Mouse (Mus musculus) heart, embryonic 14.5 days (tissue): ENCODE measurements around the gene Ptges3. TPM values are rescaled to one million over a fixed set of nuclear protein-coding genes. Genes with fewer than 3 reads are reported as not detected.
A peak's percentile ranks its signal among the peaks of the same experiment; 100 is the strongest.
"Not testable (repeated sequence)": the region's sequence is repeated elsewhere in the genome, so short reads cannot be mapped to it uniquely, and the experiment has no call there.

ENCODE experiments used
- ATAC-seq: fragments of 200-750 bp; cut with Nextera tagmentation; 2 replicates; pipeline ENCODE4 v1.8.0; 2017; ENCODE audit warnings: low read depth, moderate TSS enrichment; ENCODE audit not compliant: insufficient number of reproducible peaks, insufficient read depth, low FRiP score
- H3K27ac ChIP-seq, 2 experiments: fragments of 200-500 bp in 1 of 2; fragments of 300-500 bp in 1 of 2; sonication (generic) in 1 of 2; replicated peaks in 1 of 2; 2 replicates each; pipeline ENCODE4 v1.5.1; 2012 to 2014; ENCODE audit warnings: low read depth in 2 of 2, low read length in 2 of 2, control low read depth in 1 of 2, mild to moderate bottlenecking in 1 of 2, mixed read lengths in 1 of 2; ENCODE audit not compliant: control insufficient read depth in 1 of 2, insufficient read depth in 1 of 2
- H3K27me3 ChIP-seq: fragments of 300-500 bp; sonication (generic); 2 replicates; pipeline ENCODE4 v1.6.1; 2014; ENCODE audit warnings: mild to moderate bottlenecking, low read length, control low read depth; ENCODE audit not compliant: control insufficient read depth, insufficient read depth
- H3K36me3 ChIP-seq: fragments of 300-500 bp; sonication (generic); 2 replicates; pipeline ENCODE4 v1.6.1; 2014; ENCODE audit warnings: mild to moderate bottlenecking, control low read depth, low read length, mixed read lengths; ENCODE audit not compliant: control insufficient read depth, insufficient read depth
- H3K4me1 ChIP-seq, 2 experiments: fragments of 200-500 bp in 1 of 2; fragments of 300-500 bp in 1 of 2; sonication (generic) in 1 of 2; 2 replicates each; pipeline ENCODE4 v1.6.1; 2012 to 2014; ENCODE audit warnings: low read length in 2 of 2, control low read depth in 1 of 2, mixed read lengths in 1 of 2; ENCODE audit not compliant: control insufficient read depth in 2 of 2, insufficient read depth in 2 of 2
- H3K4me2 ChIP-seq: fragments of 300-500 bp; sonication (generic); 2 replicates; pipeline ENCODE4 v1.6.1; 2014; ENCODE audit warnings: mild to moderate bottlenecking, low read length
- H3K4me3 ChIP-seq, 2 experiments: fragments of 200-500 bp in 1 of 2; fragments of 300-500 bp in 1 of 2; sonication (generic) in 1 of 2; 2 replicates each; pipeline ENCODE4 v1.5.1; 2012 to 2014; ENCODE audit warnings: low read length in 2 of 2, mild to moderate bottlenecking in 2 of 2, control low read depth in 1 of 2, low read depth in 1 of 2, moderate library complexity in 1 of 2; ENCODE audit not compliant: control insufficient read depth in 1 of 2, insufficient read depth in 1 of 2
- H3K9ac ChIP-seq: fragments of 300-500 bp; sonication (generic); 2 replicates; pipeline ENCODE4 v1.6.1; 2014; ENCODE audit warnings: mild to moderate bottlenecking, low read length
- H3K9me3 ChIP-seq: fragments of 300-500 bp; sonication (generic); 2 replicates; pipeline ENCODE4 v1.6.1; 2016; ENCODE audit warnings: low read length, control low read depth; ENCODE audit not compliant: control insufficient read depth
- WGBS: fragments of 180-500 bp; shearing (Covaris S2); extraction: QIAGEN DNeasy Blood & Tissue Kit; methylation state at CpG from one replicate; pipeline ENCODE4 v1.1.7; 2014; 5-methylcytosine and 5-hydroxymethylcytosine counted together
- polyA plus RNA-seq: library from polyadenylated mRNA; unstranded; fragments of >200 nt; fragmentation: Nextera tagmentation; extraction: Ambion mirVana; gene quantifications from 2 replicates; pipeline ENCODE4 v1.2.1, GENCODE M21; 2014

The Ptges3 gene
- polyA plus RNA-seq, 1 experiment from 2014 or later = 290 TPM

DNA sequence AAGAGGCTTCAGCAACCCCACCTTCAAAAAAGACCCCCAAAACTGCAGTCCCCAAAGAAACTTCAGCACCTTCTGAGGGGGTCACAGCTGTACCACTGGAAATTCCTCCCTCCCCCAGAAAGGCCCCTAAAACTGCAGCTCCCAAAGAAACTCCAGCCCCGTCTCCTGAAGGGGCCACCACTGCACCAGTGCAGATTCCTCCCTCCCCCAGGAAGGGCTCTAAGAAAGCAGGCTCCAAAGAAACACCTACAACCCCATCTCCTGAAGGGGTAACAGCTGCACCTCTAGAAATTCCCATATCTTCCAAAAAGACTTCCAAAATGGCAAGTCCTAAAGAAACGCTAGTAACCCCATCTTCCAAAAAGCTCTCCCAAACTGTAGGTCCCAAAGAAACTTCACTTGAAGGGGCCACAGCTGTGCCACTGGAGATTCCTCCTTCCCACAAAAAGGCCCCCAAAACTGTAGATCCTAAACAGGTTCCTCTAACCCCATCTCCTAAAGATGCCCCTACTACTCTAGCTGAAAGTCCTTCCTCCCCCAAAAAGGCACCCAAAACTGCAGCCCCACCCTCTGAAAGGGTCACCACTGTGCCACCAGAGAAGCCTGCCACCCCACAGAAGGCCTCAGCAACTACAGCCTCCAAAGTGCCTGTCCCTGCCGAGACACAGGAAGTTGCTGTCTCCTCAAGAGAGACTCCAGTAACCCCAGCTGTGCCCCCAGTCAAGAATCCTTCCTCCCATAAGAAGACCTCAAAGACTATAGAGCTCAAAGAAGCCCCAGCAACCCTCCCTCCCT is 15.5 kb upstream of the Ptges3 start:
- Histone ChIP-seq H3K36me3 (peaks cover 92% of the 10 kb centered on the region), H3K27ac (peak overlapping the region; percentile 59 to 60), H3K4me2 (peak overlapping the region; percentile 9; the same call in 1 of the 2 replicates), H3K9me3 (no peaks in the 10 kb centered on the region), H3K9ac (peak overlapping the region; percentile 55), H3K4me1 (peaks cover 21 to 68% of the 10 kb centered on the region in 2 experiments), H3K27me3 (no peaks in the 10 kb centered on the region), H3K4me3 (no peak overlapping the region)
- 35% methylated on average over 3 of the region's 3 CpGs for WGBS
- no peak for ATAC-seq

GRCm38 (mm10) chr10:128048157-128048556 is 10.6 kb upstream of the Ptges3 start:
- ATAC-seq = no peak

DNA sequence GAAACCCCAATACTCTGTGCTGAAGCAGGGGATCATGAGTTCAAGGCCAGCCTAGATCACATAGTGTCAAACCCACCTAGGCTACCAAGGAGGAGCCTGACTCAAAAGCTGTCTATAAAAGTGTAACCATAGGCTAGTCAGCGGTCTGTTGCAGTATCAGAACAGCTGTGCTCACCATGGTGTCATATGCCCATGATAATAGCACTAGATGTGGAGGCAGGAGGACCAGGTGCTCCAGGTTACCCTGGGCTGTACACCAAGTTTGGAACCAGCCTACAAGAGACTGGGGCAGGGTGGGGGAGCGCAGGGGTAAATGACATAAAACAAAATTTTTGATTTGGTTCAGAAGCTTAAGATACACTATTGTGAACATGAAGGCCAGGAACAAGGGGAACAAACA is 9.0 kb upstream of the Ptges3 start:
- Histone ChIP-seq H3K9ac (no peak overlapping the region), H3K4me3 (no peak overlapping the region), H3K27me3 (no peaks in the 10 kb centered on the region), H3K27ac (no peak overlapping the region), H3K4me2 (no peak overlapping the region), H3K9me3 (no peaks in the 10 kb centered on the region), H3K4me1 (peaks cover 0 to 5% of the 10 kb centered on the region in 2 experiments; a peak in 2 of 4 replicates), H3K36me3 (peaks cover 67% of the 10 kb centered on the region)
- 92% methylated on average over 2 of the region's 2 CpGs for WGBS
- ATAC-seq = no peak

More at GRCm38 (mm10) chr10:128048157-128048556, 10.6 kb upstream of the Ptges3 start:
- Histone ChIP-seq H3K36me3 (peaks cover 78% of the 10 kb centered on the region), H3K9ac (no peak overlapping the region), H3K9me3 (no peaks in the 10 kb centered on the region), H3K4me3 (no peak overlapping the region), H3K27me3 (no peaks in the 10 kb centered on the region), H3K27ac (no peak overlapping the region), H3K4me2 (no peak overlapping the region), H3K4me1 (peaks cover 11 to 21% of the 10 kb centered on the region in 2 experiments)
- WGBS = 95% methylated on average over 8 of the region's 8 CpGs

- Histone ChIP-seq H3K9ac (no peak overlapping the region), H3K4me1 (no peaks in the 10 kb centered on the region), H3K36me3 (peaks cover 61% of the 10 kb centered on the region), H3K27ac (no peak overlapping the region), H3K27me3 (no peaks in the 10 kb centered on the region), H3K9me3 (no peaks in the 10 kb centered on the region), H3K4me2 (no peak overlapping the region), H3K4me3 (no peak overlapping the region)
- ATAC-seq = no peak
- 80% methylated on average over 2 of the region's 2 CpGs for WGBS
Measured at GRCm38 (mm10) chr10:128050355-128050754, 8.4 kb upstream of the Ptges3 start.

DNA sequence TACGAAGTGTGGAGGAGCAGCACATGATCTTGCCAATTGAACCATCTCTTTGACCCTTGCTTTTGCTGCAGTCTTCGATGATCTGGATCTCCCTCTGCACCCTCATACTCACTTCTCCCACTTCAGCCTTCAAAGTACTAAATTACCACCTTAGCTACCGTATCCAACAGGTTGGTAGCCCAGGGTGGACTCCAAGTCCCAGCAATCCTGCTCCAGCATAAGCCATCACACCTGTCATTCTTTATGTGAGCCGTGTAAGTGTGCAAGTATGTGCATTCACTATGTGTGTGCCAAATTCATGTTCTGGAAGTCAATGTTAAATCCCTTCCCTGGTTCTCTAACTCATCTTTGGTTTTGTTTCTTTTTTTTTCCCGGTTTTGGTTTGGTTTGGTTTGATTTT is 7.2 kb upstream of the Ptges3 start:
- no peaks in the 10 kb centered on the region for H3K9me3 ChIP-seq
- no peak overlapping the region for H3K4me2 ChIP-seq
- no peak overlapping the region for H3K9ac ChIP-seq
- 91% methylated on average over 5 of the region's 5 CpGs for WGBS
- H3K36me3 ChIP-seq = peaks cover 49% of the 10 kb centered on the region
- no peak for ATAC-seq
- no peaks in the 10 kb centered on the region for H3K4me1 ChIP-seq
- H3K27ac ChIP-seq = no peak overlapping the region
- H3K27me3 ChIP-seq = no peaks in the 10 kb centered on the region
- H3K4me3 ChIP-seq = no peak overlapping the region

- WGBS = 90% methylated on average over 1 of the region's 2 CpGs
- not testable (repeated sequence) for H3K27me3 ChIP-seq, H3K9me3 ChIP-seq, H3K27ac ChIP-seq, H3K4me1 ChIP-seq, H3K9ac ChIP-seq, H3K4me3 ChIP-seq, H3K4me2 ChIP-seq, ATAC-seq
- H3K36me3 ChIP-seq = peaks cover 43% of the 10 kb centered on the region
Measured at GRCm38 (mm10) chr10:128052136-128052535, 6.6 kb upstream of the Ptges3 start.

- ATAC-seq = no peak
- Histone ChIP-seq H3K9ac (no peak overlapping the region), H3K4me2 (no peak overlapping the region), H3K27ac (no peak overlapping the region), H3K9me3 (no peaks in the 10 kb centered on the region), H3K36me3 (peaks cover 35% of the 10 kb centered on the region), H3K4me1 (peaks cover 0 to 4% of the 10 kb centered on the region in 2 experiments; a peak in 2 of 4 replicates), H3K27me3 (no peaks in the 10 kb centered on the region), H3K4me3 (no peak overlapping the region)
- WGBS = 92% methylated on average over 8 of the region's 8 CpGs
Measured at GRCm38 (mm10) chr10:128053001-128053400, 5.8 kb upstream of the Ptges3 start.
